Mouse (Mus musculus) right cerebral cortex, postnatal 14 days (tissue): ENCODE measurements at regions not wholly inside any gene's neighbourhood (a gene's known extent, or its start where the extent isn't known, plus 50 kb on each side); places are given as distances from the start of the nearest gene placed in this dataset.

Experiments used
- DNase-seq: peaks from one replicate; pipeline ENCODE4 v3.0.0; 2022

- DNase-seq = no peak
Measured at GRCm38 (mm10) chr13:82849037-82849436, 654.8 kb upstream of the Mef2c start.

GRCm38 (mm10) chr13:82869869-82870268 lies 634.0 kb upstream of the Mef2c start:
- DNase-seq = no peak

- DNase-seq = no peak
Measured at GRCm38 (mm10) chr13:82874091-82874490, 629.7 kb upstream of the Mef2c start.

- no peak for DNase-seq
Measured at GRCm38 (mm10) chr13:82883368-82883767, 620.5 kb upstream of the Mef2c start.

GRCm38 (mm10) chr13:82888755-82889154 lies 615.1 kb upstream of the Mef2c start:
- DNase-seq = no peak

GRCm38 (mm10) chr13:82892731-82893130 lies 611.1 kb upstream of the Mef2c start:
- DNase-seq = peak; percentile 7

GRCm38 (mm10) chr13:82899686-82900085 lies 604.1 kb upstream of the Mef2c start:
- DNase-seq = no peak

- no peak for DNase-seq
Measured at GRCm38 (mm10) chr13:82902160-82902559, 601.7 kb upstream of the Mef2c start.

- no peak for DNase-seq
Measured at GRCm38 (mm10) chr13:82903637-82904036, 600.2 kb upstream of the Mef2c start.

- no peak for DNase-seq
Measured at GRCm38 (mm10) chr13:82907689-82908088, 596.1 kb upstream of the Mef2c start.

- no peak for DNase-seq
Measured at GRCm38 (mm10) chr13:82909151-82909550, 594.7 kb upstream of the Mef2c start.

- no peak for DNase-seq
Measured at GRCm38 (mm10) chr13:82912859-82913258, 591.0 kb upstream of the Mef2c start.

GRCm38 (mm10) chr13:82915194-82915593 lies 588.6 kb upstream of the Mef2c start:
- no peak for DNase-seq

GRCm38 (mm10) chr13:82930010-82930409 lies 573.8 kb upstream of the Mef2c start:
- DNase-seq = no peak

GRCm38 (mm10) chr13:82937856-82938255 lies 566.0 kb upstream of the Mef2c start:
- no peak for DNase-seq

GRCm38 (mm10) chr13:82942691-82943341 lies 561.0 kb upstream of the Mef2c start:
- no peak for DNase-seq

- DNase-seq = no peak
Measured at GRCm38 (mm10) chr13:82946931-82947330, 556.9 kb upstream of the Mef2c start.

- DNase-seq = no peak
Measured at GRCm38 (mm10) chr13:82949541-82949940, 554.3 kb upstream of the Mef2c start.

GRCm38 (mm10) chr13:82962333-82962732 lies 541.5 kb upstream of the Mef2c start:
- no peak for DNase-seq

- DNase-seq = peak; percentile 7
Measured at GRCm38 (mm10) chr13:82971722-82972121, 532.1 kb upstream of the Mef2c start.

GRCm38 (mm10) chr13:82974210-82974811 lies 529.5 kb upstream of the Mef2c start:
- DNase-seq = no peak

- DNase-seq = no peak
Measured at GRCm38 (mm10) chr13:83001118-83001517, 502.7 kb upstream of the Mef2c start.

GRCm38 (mm10) chr13:83016686-83017085 lies 487.1 kb upstream of the Mef2c start:
- DNase-seq = no peak

- no peak for DNase-seq
Measured at GRCm38 (mm10) chr13:83020829-83021228, 483.0 kb upstream of the Mef2c start.

- no peak for DNase-seq
Measured at GRCm38 (mm10) chr13:83023972-83024371, 479.9 kb upstream of the Mef2c start.
